Mouse (Mus musculus): ENCODE measurements around the gene Emc10.

Gene Emc10

GRCm38 (mm10) chr7:44525126-44525832, 28.9 kb upstream of the Emc10 start:
- peak; percentile 89 for DNase-seq (ENCODE audit: low spot score)

GRCm38 (mm10) chr7:44524502-44524901, 28.2 kb upstream of the Emc10 start, which contains the start of gene Mybpc2:
Mybpc2 (minus strand) TSS chr7:44524656.
- no peak for DNase-seq (ENCODE audit: low spot score)

- no peak for DNase-seq (ENCODE audit: low spot score)
These were observed 26.7 kb upstream of the Emc10 start for GRCm38 (mm10) chr7:44523056-44523455.

GRCm38 (mm10) chr7:44521710-44522109, 25.4 kb upstream of the Emc10 start:
- DNase-seq (ENCODE audit: low spot score) = peak; percentile 76

- DNase-seq (ENCODE audit: low spot score) = no peak
These were observed 24.7 kb upstream of the Emc10 start for GRCm38 (mm10) chr7:44520990-44521389.

GRCm38 (mm10) chr7:44519240-44519913, 23.0 kb upstream of the Emc10 start:
- no peak for DNase-seq (ENCODE audit: low spot score)

- DNase-seq (ENCODE audit: low spot score) = no peak
These were observed 11.2 kb upstream of the Emc10 start for GRCm38 (mm10) chr7:44507491-44507890.

GRCm38 (mm10) chr7:44501563-44502115, 5.3 kb upstream of the Emc10 start:
- peak; percentile 85 for DNase-seq (ENCODE audit: low spot score)

GRCm38 (mm10) chr7:44500046-44500445, 3.7 kb upstream of the Emc10 start:
- DNase-seq (ENCODE audit: low spot score) = peak; percentile 57

- peak; percentile 30 for DNase-seq (ENCODE audit: low spot score)
These were observed 2.6 kb upstream of the Emc10 start for GRCm38 (mm10) chr7:44498922-44499321.

- DNase-seq (ENCODE audit: low spot score) = peak; percentile 41
These were observed 1.2 kb upstream of the Emc10 start for GRCm38 (mm10) chr7:44497361-44498055.

GRCm38 (mm10) chr7:44496771-44497109, 411 bp upstream of the Emc10 start:
- DNase-seq (ENCODE audit: low spot score) = no peak

- DNase-seq (ENCODE audit: low spot score) = peak; percentile 35
These were observed 1.2 kb downstream of the Emc10 start for GRCm38 (mm10) chr7:44495086-44495485.

- peak; percentile 52 for DNase-seq (ENCODE audit: low spot score)
These were observed 1.6 kb downstream of the Emc10 start for GRCm38 (mm10) chr7:44494681-44495080.

- peak; percentile 42 for DNase-seq (ENCODE audit: low spot score)
These were observed 4.0 kb downstream of the Emc10 start for GRCm38 (mm10) chr7:44492166-44492826.

GRCm38 (mm10) chr7:44491391-44491790, 4.9 kb downstream of the Emc10 start:
- peak; percentile 40 for DNase-seq (ENCODE audit: low spot score)

GRCm38 (mm10) chr7:44490281-44490680, 6.0 kb downstream of the Emc10 start:
- peak; percentile 46 for DNase-seq (ENCODE audit: low spot score)

- DNase-seq (ENCODE audit: low spot score) = no peak
These were observed 7.8 kb downstream of the Emc10 start for GRCm38 (mm10) chr7:44488545-44488944.

- no peak for DNase-seq (ENCODE audit: low spot score)
These were observed 8.4 kb downstream of the Emc10 start for GRCm38 (mm10) chr7:44487936-44488335.

GRCm38 (mm10) chr7:44486927-44487575, 9.3 kb downstream of the Emc10 start:
- peak; percentile 34 for DNase-seq (ENCODE audit: low spot score)

GRCm38 (mm10) chr7:44485572-44486195, 10.6 kb downstream of the Emc10 start:
- DNase-seq (ENCODE audit: low spot score) = peak; percentile 40

Measured in testis, postnatal 10 days (tissue).